Mouse (Mus musculus): Measurements from ENCODE around the gene Ctsj.
"Not testable (repeated sequence)": the region's sequence is repeated elsewhere in the genome, so short reads cannot be mapped to it uniquely, and the experiment has no call there.

The Ctsj gene

GRCm38 (mm10) chr13:61005859-61006258 lies at the start of gene Ctsj:
Gene Ctsj, minus strand, starts transcription at chr13:61005959.
- in situ Hi-C loops (cut with MboI; ENCODE audit: low pct_unique_long_range_greater_than_20kb in 1 of 2, low sequenced_read_pairs in 2 of 2, unreplicated experiment in 1 of 2), result no loop called here

GRCm38 (mm10) chr13:61040531-61040930 lies 34.8 kb upstream of the Ctsj start, which contains the start of gene Ctsq:
Gene Ctsq, minus strand, starts transcription at chr13:61040631.
- in situ Hi-C loops (cut with MboI; ENCODE audit: low pct_unique_long_range_greater_than_20kb in 1 of 2, low sequenced_read_pairs in 2 of 2, unreplicated experiment in 1 of 2), result no loop called here

GRCm38 (mm10) chr13:61022785-61023184 lies 17.0 kb upstream of the Ctsj start:
- in situ Hi-C loops (cut with MboI; ENCODE audit: low pct_unique_long_range_greater_than_20kb in 1 of 2, low sequenced_read_pairs in 2 of 2, unreplicated experiment in 1 of 2), result no loop called here

GRCm38 (mm10) chr13:61021844-61022243 lies 16.1 kb upstream of the Ctsj start:
- in situ Hi-C loops (cut with MboI; ENCODE audit: low pct_unique_long_range_greater_than_20kb in 1 of 2, low sequenced_read_pairs in 2 of 2, unreplicated experiment in 1 of 2), result no loop called here

DNA sequence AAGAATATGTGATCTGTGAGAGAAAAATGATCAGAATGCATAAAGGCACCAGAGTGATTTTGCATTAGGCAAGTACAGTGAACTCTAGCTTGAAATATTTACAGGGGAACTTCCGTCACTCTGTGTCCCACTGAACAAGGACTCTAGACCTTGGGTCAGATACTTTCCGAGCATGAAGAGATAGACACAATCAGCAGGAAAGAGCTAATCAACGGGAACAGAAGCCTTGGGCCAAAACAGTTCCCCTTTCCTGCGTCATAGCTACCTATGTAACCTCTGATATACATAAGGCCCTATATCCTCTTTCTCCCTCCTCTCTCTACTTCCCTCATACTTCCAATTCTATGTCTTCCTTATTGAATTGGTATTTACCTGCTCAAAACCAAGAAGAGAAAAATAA lies 4.4 kb upstream of the Ctsj start:
- in situ Hi-C loops (cut with MboI; ENCODE audit: low pct_unique_long_range_greater_than_20kb in 1 of 2, low sequenced_read_pairs in 2 of 2, unreplicated experiment in 1 of 2), result no loop called here

GRCm38 (mm10) chr13:60997600-60997999 lies 8.2 kb downstream of the Ctsj start:
- in situ Hi-C loops (cut with MboI; ENCODE audit: low pct_unique_long_range_greater_than_20kb in 1 of 2, low sequenced_read_pairs in 2 of 2, unreplicated experiment in 1 of 2), result loop anchor here in 1 of 2 experiments (25.0 kb wide), 1 partner anchor 240 kb away; no protein-coding TSS in a partner anchor

GRCm38 (mm10) chr13:60986915-60987314 lies 18.8 kb downstream of the Ctsj start:
- in situ Hi-C loops (cut with MboI; ENCODE audit: low pct_unique_long_range_greater_than_20kb in 1 of 2, low sequenced_read_pairs in 2 of 2, unreplicated experiment in 1 of 2), result loop anchor here in 1 of 2 experiments (25.0 kb wide), 1 partner anchor 250 kb away; no protein-coding TSS in a partner anchor

GRCm38 (mm10) chr13:60972319-60972718 lies 33.4 kb downstream of the Ctsj start:
- in situ Hi-C loops (cut with MboI; ENCODE audit: low pct_unique_long_range_greater_than_20kb in 1 of 2, low sequenced_read_pairs in 2 of 2, unreplicated experiment in 1 of 2), result not testable (repeated sequence)

DNA sequence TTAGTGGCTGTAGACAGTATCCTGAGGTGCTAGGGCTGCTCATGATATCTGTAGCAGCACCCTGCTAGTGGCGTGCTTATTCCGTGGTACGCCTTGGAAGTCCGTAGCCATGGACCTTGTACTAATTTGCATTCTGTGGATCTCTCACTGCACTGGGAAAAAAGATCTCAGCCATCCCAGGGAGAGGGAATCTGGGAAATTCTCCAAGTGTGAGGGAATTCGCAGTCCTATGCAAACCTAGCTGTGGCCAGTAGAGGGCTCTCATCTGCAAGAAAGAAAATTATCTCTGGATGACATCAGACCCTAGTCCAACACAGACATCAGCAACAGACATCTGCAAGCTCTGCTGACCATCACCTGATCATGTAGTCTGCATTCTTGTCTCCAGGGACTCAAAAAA lies 41.8 kb downstream of the Ctsj start:
- in situ Hi-C loops (cut with MboI; ENCODE audit: low pct_unique_long_range_greater_than_20kb in 1 of 2, low sequenced_read_pairs in 2 of 2, unreplicated experiment in 1 of 2), result not testable (repeated sequence)

- in situ Hi-C loops (cut with MboI; ENCODE audit: low pct_unique_long_range_greater_than_20kb in 1 of 2, low sequenced_read_pairs in 2 of 2, unreplicated experiment in 1 of 2), result no loop called here
Observed at GRCm38 (mm10) chr13:60961706-60962105, 44.1 kb downstream of the Ctsj start.

Data from mouse embryonic stem cell (cell line).